Mouse (Mus musculus): ENCODE measurements around the gene Foxred1. TPM values are rescaled to one million over a fixed set of nuclear protein-coding genes. Genes with fewer than 3 reads are reported as not detected.

The Foxred1 gene
- 37.0 and 37.8 TPM in 2 replicates for polyA plus RNA-seq (2015; fragmentation: Nextera tagmentation; extraction: Ambion mirVana)

- H3K36me3 ChIP-seq = peaks cover 70% of the 10 kb centered on the region
These were observed at the start of gene Foxred1 for GRCm38 (mm10) chr9:35210542-35211474. Foxred1 (minus strand) TSS chr9:35211055.

GRCm38 (mm10) chr9:35257365-35257764, 46.5 kb upstream of the Foxred1 start:
- Histone ChIP-seq H3K4me2 (no peak overlapping the region), H3K27ac (no peak overlapping the region), H3K9me3 (no peaks in the 10 kb centered on the region), H3K9ac (no peak overlapping the region), H3K4me1 (no peaks in the 10 kb centered on the region), H3K36me3 (no peaks in the 10 kb centered on the region), H3K4me3 (no peak overlapping the region), H3K27me3 (no peaks in the 10 kb centered on the region)
- ATAC-seq (ENCODE audit: insufficient number of reproducible peaks, low FRiP score, low TSS enrichment, low read depth) = no peak
- WGBS = 88% methylated on average over 7 of the region's 7 CpGs

More at GRCm38 (mm10) chr9:35210542-35211474, at the start of gene Foxred1:
- no peaks in the 10 kb centered on the region for H3K9me3 ChIP-seq
- peak; percentile 100 for ATAC-seq (ENCODE audit: insufficient number of reproducible peaks, low FRiP score, low TSS enrichment, low read depth)
- peak within 1 kb of the TSS; percentile 77 for H3K4me2 ChIP-seq
- no peaks in the 10 kb centered on the region for H3K27me3 ChIP-seq
- under 1% methylated on average over 71 of the region's 72 CpGs for WGBS
- H3K9ac ChIP-seq = peak within 1 kb of the TSS; percentile 78
- peak within 1 kb of the TSS; percentile 87 for H3K27ac ChIP-seq
- peak within 1 kb of the TSS; percentile 83 for H3K4me3 ChIP-seq
- H3K4me1 ChIP-seq = peaks cover 17% of the 10 kb centered on the region

GRCm38 (mm10) chr9:35249476-35249875, 38.6 kb upstream of the Foxred1 start:
- peaks cover 12% of the 10 kb centered on the region; the same call in 1 of the 2 replicates for H3K4me1 ChIP-seq
- H3K4me3 ChIP-seq = no peak overlapping the region
- H3K36me3 ChIP-seq = no peaks in the 10 kb centered on the region
- H3K9me3 ChIP-seq = no peaks in the 10 kb centered on the region
- no peak for ATAC-seq (ENCODE audit: insufficient number of reproducible peaks, low FRiP score, low TSS enrichment, low read depth)
- no peaks in the 10 kb centered on the region for H3K27me3 ChIP-seq
- H3K9ac ChIP-seq = no peak overlapping the region
- H3K4me2 ChIP-seq = no peak overlapping the region
- H3K27ac ChIP-seq = peak overlapping the region; percentile 76

GRCm38 (mm10) chr9:35247405-35247804, 36.5 kb upstream of the Foxred1 start:
- no peaks in the 10 kb centered on the region for H3K9me3 ChIP-seq
- no peaks in the 10 kb centered on the region for H3K36me3 ChIP-seq
- no peak overlapping the region for H3K4me3 ChIP-seq
- no peak overlapping the region for H3K27ac ChIP-seq
- H3K4me2 ChIP-seq = no peak overlapping the region
- H3K4me1 ChIP-seq = peaks cover 12% of the 10 kb centered on the region; the same call in 1 of the 2 replicates
- no peak overlapping the region for H3K9ac ChIP-seq
- no peak for ATAC-seq (ENCODE audit: insufficient number of reproducible peaks, low FRiP score, low TSS enrichment, low read depth)
- 77% methylated on average over 2 of the region's 2 CpGs for WGBS
- H3K27me3 ChIP-seq = no peaks in the 10 kb centered on the region

- Histone ChIP-seq H3K27me3 (no peaks in the 10 kb centered on the region), H3K4me3 (no peak overlapping the region), H3K36me3 (peaks cover 4% of the 10 kb centered on the region; the same call in 1 of the 2 replicates), H3K4me1 (no peaks in the 10 kb centered on the region), H3K9ac (no peak overlapping the region), H3K27ac (no peak overlapping the region), H3K9me3 (no peaks in the 10 kb centered on the region), H3K4me2 (no peak overlapping the region)
- WGBS = 71% methylated on average over 1 of the region's 1 CpGs
- no peak for ATAC-seq (ENCODE audit: insufficient number of reproducible peaks, low FRiP score, low TSS enrichment, low read depth)
These were observed 28.9 kb upstream of the Foxred1 start for GRCm38 (mm10) chr9:35239734-35240133.

GRCm38 (mm10) chr9:35238915-35239571, 28.2 kb upstream of the Foxred1 start:
- Histone ChIP-seq H3K9ac (no peak overlapping the region), H3K27ac (no peak overlapping the region), H3K4me2 (no peak overlapping the region), H3K27me3 (no peaks in the 10 kb centered on the region), H3K4me3 (no peak overlapping the region), H3K9me3 (no peaks in the 10 kb centered on the region), H3K4me1 (no peaks in the 10 kb centered on the region), H3K36me3 (peaks cover 7% of the 10 kb centered on the region; the same call in 1 of the 2 replicates)
- WGBS = 61% methylated on average over 6 of the region's 6 CpGs
- no peak for ATAC-seq (ENCODE audit: insufficient number of reproducible peaks, low FRiP score, low TSS enrichment, low read depth)

- Histone ChIP-seq H3K4me1 (no peaks in the 10 kb centered on the region), H3K27me3 (no peaks in the 10 kb centered on the region), H3K4me2 (no peak overlapping the region), H3K9me3 (no peaks in the 10 kb centered on the region), H3K4me3 (no peak overlapping the region), H3K36me3 (peaks cover 7% of the 10 kb centered on the region; the same call in 1 of the 2 replicates), H3K27ac (no peak overlapping the region), H3K9ac (no peak overlapping the region)
- no peak for ATAC-seq (ENCODE audit: insufficient number of reproducible peaks, low FRiP score, low TSS enrichment, low read depth)
- WGBS = 93% methylated on average over 1 of the region's 1 CpGs
These were observed 27.5 kb upstream of the Foxred1 start for GRCm38 (mm10) chr9:35238371-35238770.

- Histone ChIP-seq H3K9ac (no peak overlapping the region), H3K9me3 (no peaks in the 10 kb centered on the region), H3K36me3 (peaks cover 20% of the 10 kb centered on the region; the same call in 1 of the 2 replicates), H3K4me3 (no peak overlapping the region), H3K27ac (no peak overlapping the region), H3K4me2 (no peak overlapping the region), H3K4me1 (no peaks in the 10 kb centered on the region), H3K27me3 (no peaks in the 10 kb centered on the region)
- no peak for ATAC-seq (ENCODE audit: insufficient number of reproducible peaks, low FRiP score, low TSS enrichment, low read depth)
- WGBS = 70% methylated on average over 3 of the region's 3 CpGs
These were observed 25.1 kb upstream of the Foxred1 start for GRCm38 (mm10) chr9:35235996-35236395.

GRCm38 (mm10) chr9:35228671-35229070, 17.8 kb upstream of the Foxred1 start:
- Histone ChIP-seq H3K4me3 (no peak overlapping the region), H3K36me3 (peaks cover 24% of the 10 kb centered on the region; the same call in 1 of the 2 replicates), H3K27ac (no peak overlapping the region), H3K9me3 (no peaks in the 10 kb centered on the region), H3K4me2 (no peak overlapping the region), H3K4me1 (no peaks in the 10 kb centered on the region), H3K9ac (no peak overlapping the region), H3K27me3 (no peaks in the 10 kb centered on the region)
- 88% methylated on average over 3 of the region's 3 CpGs for WGBS
- ATAC-seq (ENCODE audit: insufficient number of reproducible peaks, low FRiP score, low TSS enrichment, low read depth) = no peak

- no peak overlapping the region for H3K9ac ChIP-seq
- peaks cover 46% of the 10 kb centered on the region for H3K36me3 ChIP-seq
- no peak for ATAC-seq (ENCODE audit: insufficient number of reproducible peaks, low FRiP score, low TSS enrichment, low read depth)
- H3K4me1 ChIP-seq = no peaks in the 10 kb centered on the region
- H3K4me3 ChIP-seq = no peak overlapping the region
- 98% methylated on average over 3 of the region's 3 CpGs for WGBS
- no peaks in the 10 kb centered on the region for H3K27me3 ChIP-seq
- H3K4me2 ChIP-seq = no peak overlapping the region
- H3K9me3 ChIP-seq = no peaks in the 10 kb centered on the region
- no peak overlapping the region for H3K27ac ChIP-seq
These were observed 12.6 kb upstream of the Foxred1 start for GRCm38 (mm10) chr9:35223466-35223865.

GRCm38 (mm10) chr9:35217963-35218362, 7.1 kb upstream of the Foxred1 start:
- Histone ChIP-seq H3K9ac (no peak overlapping the region), H3K4me2 (no peak overlapping the region), H3K27me3 (no peaks in the 10 kb centered on the region), H3K4me3 (no peak overlapping the region), H3K4me1 (no peaks in the 10 kb centered on the region), H3K36me3 (peaks cover 85% of the 10 kb centered on the region), H3K9me3 (no peaks in the 10 kb centered on the region), H3K27ac (no peak overlapping the region)
- ATAC-seq (ENCODE audit: insufficient number of reproducible peaks, low FRiP score, low TSS enrichment, low read depth) = no peak
- 82% methylated on average over 1 of the region's 1 CpGs for WGBS

Measured in limb, embryonic 15.5 days (tissue).